Mouse (Mus musculus): ENCODE measurements at regions not wholly inside any gene's neighbourhood (a gene's known extent, or its start where the extent isn't known, plus 50 kb on each side); places are given as distances from the start of the nearest gene placed in this dataset.

- no peak for DNase-seq (ENCODE audit: low read depth)
- no peak for TF ChIP-seq POLR2A (IDR thresholded peaks at IDR 0.05; ENCODE audit: borderline replicate concordance, extremely low read depth, insufficient read depth, insufficient read length, poor library complexity, severe bottlenecking)
- no peak for TF ChIP-seq CTCF (IDR thresholded peaks at IDR 0.05; ENCODE audit: borderline replicate concordance, extremely low read depth, insufficient read depth, insufficient read length)
Observed at GRCm38 (mm10) chr9:87323690-87324089, 68.4 kb upstream of the Cep162 start.

GRCm38 (mm10) chr9:87320758-87321157 lies 65.4 kb upstream of the Cep162 start:
- peak; percentile 37 for DNase-seq (ENCODE audit: low read depth)
- no peak for TF ChIP-seq POLR2A (IDR thresholded peaks at IDR 0.05; ENCODE audit: borderline replicate concordance, extremely low read depth, insufficient read depth, insufficient read length, poor library complexity, severe bottlenecking)

GRCm38 (mm10) chr9:87318767-87319166 lies 63.4 kb upstream of the Cep162 start:
- TF ChIP-seq POLR2A (IDR thresholded peaks at IDR 0.05; ENCODE audit: borderline replicate concordance, extremely low read depth, insufficient read depth, insufficient read length, poor library complexity, severe bottlenecking), result no peak
- TF ChIP-seq CTCF (IDR thresholded peaks at IDR 0.05; ENCODE audit: borderline replicate concordance, extremely low read depth, insufficient read depth, insufficient read length), result no peak
- DNase-seq (ENCODE audit: low read depth), result no peak

GRCm38 (mm10) chr9:87310150-87310549 lies 54.8 kb upstream of the Cep162 start:
- TF ChIP-seq POLR2A (IDR thresholded peaks at IDR 0.05; ENCODE audit: borderline replicate concordance, extremely low read depth, insufficient read depth, insufficient read length, poor library complexity, severe bottlenecking), result no peak
- no peak for TF ChIP-seq CTCF (IDR thresholded peaks at IDR 0.05; ENCODE audit: borderline replicate concordance, extremely low read depth, insufficient read depth, insufficient read length)
- no peak for DNase-seq (ENCODE audit: low read depth)
